8 mouse cellular contexts compared by ENCODE assay signal in the genomic region with DNA sequence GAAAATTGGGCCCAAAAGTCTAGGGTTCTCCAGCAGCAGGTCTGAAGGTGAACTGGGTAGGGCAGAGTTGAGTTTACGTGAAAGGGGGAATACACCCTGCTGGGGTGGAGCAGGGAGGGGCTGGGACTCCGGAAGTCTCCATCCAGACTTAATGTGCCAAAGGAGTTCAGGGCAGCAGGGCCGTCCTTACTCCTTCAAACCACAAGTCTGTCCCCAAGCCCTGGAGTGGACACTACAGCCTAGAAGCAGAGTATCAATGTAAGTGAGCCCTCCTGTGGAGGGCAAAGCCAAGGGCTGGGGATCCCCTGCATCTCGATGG. TPM values are rescaled to one million over a fixed set of nuclear protein-coding genes. Genes with fewer than 3 reads are reported as not detected.
DNase-seq lines count a peak whose midpoint lies in the region; ATAC-seq lines count a peak whose summit lies in the region.

No protein-coding gene starts in this region.

- H3K36me3 ChIP-seq in forebrain, embryonic 12.5 days (replicated peaks) = no peaks in the 10 kb centered on the region
- H3K36me3 ChIP-seq in kidney, embryonic 16.5 days (ENCODE audit: insufficient read depth, low read length) = no peaks in the 10 kb centered on the region
- H3K36me3 ChIP-seq in neural tube, embryonic 12.5 days = no peaks in the 10 kb centered on the region

- H3K27ac ChIP-seq in forebrain, embryonic 12.5 days = no peak overlapping the region
- H3K27ac ChIP-seq in kidney, embryonic 16.5 days (ENCODE audit: low read length) = peak overlapping the region; percentile 91
- H3K27ac ChIP-seq in neural tube, embryonic 12.5 days = no peak overlapping the region

- peaks cover 40% of the 10 kb centered on the region for H3K4me1 ChIP-seq in forebrain, embryonic 12.5 days
- H3K4me1 ChIP-seq in kidney, embryonic 16.5 days (ENCODE audit: insufficient read depth, low read length) = peaks cover 44% of the 10 kb centered on the region
- peaks cover 36% of the 10 kb centered on the region for H3K4me1 ChIP-seq in neural tube, embryonic 12.5 days

- 60% methylated on average over 4 of the region's 4 CpGs for WGBS in forebrain, embryonic 12.5 days
- WGBS in kidney, embryonic 16.5 days = 41% methylated on average over 4 of the region's 4 CpGs
- 42% methylated on average over 4 of the region's 4 CpGs for WGBS in neural tube, embryonic 12.5 days

- DNase-seq in kidney, adult 18-20 months = peak; percentile 70
- DNase-seq in kidney, postnatal 14 days = no peak
- no peak for DNase-seq in layer of hippocampus, postnatal 14 days (ENCODE audit: low spot score in 2 of 2)
- no peak for DNase-seq in MN1 (ENCODE audit: low spot score)
- DNase-seq in cerebellum, adult 18-20 months = no peak

- no peak overlapping the region for H3K9ac ChIP-seq in forebrain, embryonic 12.5 days
- H3K9ac ChIP-seq in kidney, embryonic 16.5 days (replicated peaks; ENCODE audit: low read length) = peak overlapping the region; percentile 39; the same call in 1 of the 2 replicates
- no peak overlapping the region for H3K9ac ChIP-seq in neural tube, embryonic 12.5 days

- peaks cover 30% of the 10 kb centered on the region for H3K27me3 ChIP-seq in forebrain, embryonic 12.5 days
- H3K27me3 ChIP-seq in kidney, embryonic 16.5 days (ENCODE audit: insufficient read depth, low read length) = no peaks in the 10 kb centered on the region
- no peaks in the 10 kb centered on the region for H3K27me3 ChIP-seq in neural tube, embryonic 12.5 days (replicated peaks)

- peak overlapping the region; percentile 92 for H3K4me2 ChIP-seq in forebrain, embryonic 12.5 days
- H3K4me2 ChIP-seq in kidney, embryonic 16.5 days (replicated peaks; ENCODE audit: low read depth, low read length) = peak overlapping the region; percentile 74
- H3K4me2 ChIP-seq in neural tube, embryonic 12.5 days (replicated peaks) = peak overlapping the region; percentile 92

- ATAC-seq in forebrain, embryonic 12.5 days (ENCODE audit: low FRiP score) = no peak
- ATAC-seq in kidney, embryonic 16.5 days (ENCODE audit: low FRiP score, low TSS enrichment) = no peak
- ATAC-seq in neural tube, embryonic 12.5 days (ENCODE audit: low FRiP score, low read depth) = no peak

- H3K4me3 ChIP-seq in forebrain, embryonic 12.5 days (replicated peaks) = no peak overlapping the region
- peak overlapping the region; percentile 17 for H3K4me3 ChIP-seq in kidney, embryonic 16.5 days (ENCODE audit: low read length)
- no peak overlapping the region for H3K4me3 ChIP-seq in neural tube, embryonic 12.5 days

- H3K9me3 ChIP-seq in forebrain, embryonic 12.5 days = no peaks in the 10 kb centered on the region
- H3K9me3 ChIP-seq in kidney, embryonic 16.5 days (ENCODE audit: low read length) = no peaks in the 10 kb centered on the region
- H3K9me3 ChIP-seq in neural tube, embryonic 12.5 days = no peaks in the 10 kb centered on the region

RNA-seq across cellular contexts. Expression of gene Myo18a, which starts 2.4 kb away (rescaled TPM):
- polyA plus RNA-seq in forebrain, embryonic 12.5 days (2016; fragmentation: Nextera tagmentation; extraction: Ambion mirVana) = 49.4 and 56.7 TPM in 2 replicates
- polyA plus RNA-seq in kidney, embryonic 16.5 days (2015; fragmentation: Nextera tagmentation; extraction: Ambion mirVana) = 32.4 and 38.1 TPM in 2 replicates
- 49.5 and 49.9 TPM in 2 replicates for polyA plus RNA-seq in neural tube, embryonic 12.5 days (2016; fragmentation: Nextera tagmentation; extraction: Ambion mirVana)
- 100 to 1,000 TPM; 159 to 173 TPM for total RNA-seq in layer of hippocampus, postnatal 14 days (2021)

RNA-seq across cellular contexts. Expression of gene Gm10277, which starts 22.1 kb away (rescaled TPM):
- 2.1 and 2.9 TPM in 2 replicates for polyA plus RNA-seq in forebrain, embryonic 12.5 days (2016; fragmentation: Nextera tagmentation; extraction: Ambion mirVana)
- 1.5 and 1.6 TPM in 2 replicates for polyA plus RNA-seq in kidney, embryonic 16.5 days (2015; fragmentation: Nextera tagmentation; extraction: Ambion mirVana)
- polyA plus RNA-seq in neural tube, embryonic 12.5 days (2016; fragmentation: Nextera tagmentation; extraction: Ambion mirVana) = 2.4 and 2.7 TPM in 2 replicates
- total RNA-seq in layer of hippocampus, postnatal 14 days (2021) = not detected

RNA-seq across cellular contexts. Expression of gene Cryba1, which starts 40.3 kb away (rescaled TPM):
- polyA plus RNA-seq in forebrain, embryonic 12.5 days (2016; fragmentation: Nextera tagmentation; extraction: Ambion mirVana) = 1.1 and 1.3 TPM in 2 replicates
- not detected in 2 replicates for polyA plus RNA-seq in kidney, embryonic 16.5 days (2015; fragmentation: Nextera tagmentation; extraction: Ambion mirVana)
- polyA plus RNA-seq in neural tube, embryonic 12.5 days (2016; fragmentation: Nextera tagmentation; extraction: Ambion mirVana) = 8.2 and 14.1 TPM in 2 replicates
- total RNA-seq in layer of hippocampus, postnatal 14 days (2021) = not detected
